Mouse (Mus musculus) T-helper 17 cell (primary cell): ENCODE results near the gene Rnh1.

Experiments
- in situ Hi-C, 2 experiments: fragments of 300-600 bp; cut with MboI, MseI; formaldehyde crosslinking; loops; 1 replicate in 1 of 2; 2 replicates in 1 of 2; pipeline ENCODE4 v1.15.1; 2025; ENCODE audit warnings: high pct_unique_total_duplicates in 2 of 2

Rnh1 gene

DNA sequence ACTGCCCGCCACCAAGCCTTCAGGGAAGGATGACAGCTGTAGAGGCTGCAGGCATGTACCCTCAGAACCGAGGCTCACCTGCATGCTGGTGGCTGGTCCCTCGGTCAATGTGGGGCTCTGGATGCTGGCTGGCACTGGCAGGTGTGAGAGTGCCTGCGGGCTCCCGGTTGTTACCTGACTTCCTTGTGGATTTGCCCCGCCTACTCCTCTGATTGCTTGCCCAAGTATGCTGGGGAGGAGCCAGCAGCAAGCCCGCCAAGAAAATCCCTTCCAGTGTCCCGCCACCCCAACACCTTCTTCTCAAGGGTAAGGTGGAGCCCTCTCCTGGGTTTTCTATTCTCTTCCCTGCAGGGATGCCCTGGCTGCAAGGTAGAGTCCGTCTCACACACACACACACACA is 55.0 kb downstream of the Rnh1 start, which contains the start of gene Ano9:
TSS of gene Ano9 (minus strand) at position 171 of the 400 bp plus-strand sequence.
- in situ Hi-C loops: loop anchor here in 1 of 2 experiments (10.0 kb wide), 1 partner anchor 483 kb away; no protein-coding TSS in a partner anchor

DNA sequence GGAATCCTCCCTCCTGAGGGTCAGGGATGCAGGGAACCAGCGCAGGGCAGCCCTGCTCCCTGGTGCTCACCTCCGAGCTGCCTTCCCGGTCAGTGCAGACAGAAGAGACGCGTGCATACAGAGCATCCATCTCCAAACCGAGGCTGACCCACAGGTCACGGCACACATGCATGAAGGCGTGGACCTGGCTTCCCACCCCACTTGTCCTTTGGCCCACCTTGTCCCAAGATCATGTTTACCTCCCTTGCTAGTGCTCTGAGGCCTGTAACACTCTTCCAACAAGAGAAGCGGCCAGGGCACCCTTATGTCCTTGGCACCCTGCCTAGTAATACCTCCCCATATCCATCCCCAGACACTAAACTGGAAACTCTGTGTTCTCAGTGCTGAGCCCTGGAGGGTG is 56.8 kb downstream of the Rnh1 start:
- in situ Hi-C loops: loop anchor here in 1 of 2 experiments (10.0 kb wide), 1 partner anchor 481 kb away; no protein-coding TSS in a partner anchor
